Mouse (Mus musculus): ENCODE results near the gene Pi4k2a.
A peak's percentile ranks its signal among the peaks of the same experiment; 100 is the strongest.
"Not testable (repeated sequence)": the region's sequence is repeated elsewhere in the genome, so short reads cannot be mapped to it uniquely, and the experiment has no call there.

Pi4k2a gene

DNA sequence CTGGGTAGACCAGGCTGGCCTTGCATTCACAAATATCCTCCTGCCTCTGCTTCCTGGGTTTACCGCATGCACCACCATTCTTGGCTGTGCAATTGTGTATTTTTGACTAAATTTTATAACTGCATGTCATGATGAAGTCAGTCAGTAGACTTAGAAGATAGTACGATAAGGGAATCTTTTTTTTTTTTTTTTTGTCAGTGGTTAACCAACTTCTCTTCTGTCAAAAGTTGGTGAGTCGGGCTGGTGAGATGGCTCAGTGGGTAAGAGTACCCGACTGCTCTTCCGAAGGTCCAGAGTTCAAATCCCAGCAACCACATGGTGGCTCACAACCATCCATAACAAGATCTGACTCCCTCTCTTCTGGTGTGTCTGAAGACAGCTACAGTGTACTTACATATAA lies 8.7 kb upstream of the Pi4k2a start:
- DNase-seq: not testable (repeated sequence)

DNA sequence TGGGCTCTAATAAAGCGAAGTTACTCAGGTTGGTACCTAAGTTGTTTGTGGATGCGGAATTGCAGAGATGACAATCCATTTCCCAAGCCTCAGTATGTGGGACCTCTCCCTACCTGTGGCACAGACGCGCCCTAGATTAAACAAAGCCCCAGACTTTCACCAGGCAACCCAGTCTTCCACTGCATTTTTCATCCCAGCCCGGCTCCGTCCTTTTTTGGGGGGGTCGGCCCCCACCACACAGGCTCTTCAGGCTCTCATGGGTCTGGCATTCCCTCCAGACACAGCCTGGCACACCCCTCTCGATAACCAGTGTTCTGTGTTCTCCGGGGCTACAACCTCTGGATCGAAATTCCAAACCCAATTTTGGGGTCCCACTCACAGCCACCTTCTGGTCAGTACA lies 4.6 kb upstream of the Pi4k2a start:
- no peak for DNase-seq

DNA sequence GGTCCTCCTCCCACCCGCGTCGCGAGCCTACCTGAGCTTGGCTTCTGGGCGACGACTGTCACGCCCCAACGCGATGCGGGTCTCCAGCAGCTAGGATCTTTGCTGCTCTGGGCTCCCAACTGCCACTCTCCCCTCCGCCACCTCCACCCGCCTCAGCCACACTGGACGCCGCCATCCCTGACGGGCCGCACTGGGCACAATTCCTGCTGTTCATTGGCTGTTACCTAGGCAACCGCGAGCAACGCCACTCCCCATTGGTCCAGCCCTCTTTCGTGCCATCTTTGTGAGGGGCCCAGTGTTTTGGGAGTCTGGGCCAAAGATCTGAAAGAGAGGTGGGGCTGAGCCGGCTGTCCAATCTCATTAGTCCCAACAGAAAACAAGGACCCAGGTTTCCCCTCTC lies 4.1 kb upstream of the Pi4k2a start, which contains the start of gene Morn4:
TSS of gene Morn4 (minus strand) at position 192 of the 400 bp plus-strand sequence.
- DNase-seq: peak; percentile 92

DNA sequence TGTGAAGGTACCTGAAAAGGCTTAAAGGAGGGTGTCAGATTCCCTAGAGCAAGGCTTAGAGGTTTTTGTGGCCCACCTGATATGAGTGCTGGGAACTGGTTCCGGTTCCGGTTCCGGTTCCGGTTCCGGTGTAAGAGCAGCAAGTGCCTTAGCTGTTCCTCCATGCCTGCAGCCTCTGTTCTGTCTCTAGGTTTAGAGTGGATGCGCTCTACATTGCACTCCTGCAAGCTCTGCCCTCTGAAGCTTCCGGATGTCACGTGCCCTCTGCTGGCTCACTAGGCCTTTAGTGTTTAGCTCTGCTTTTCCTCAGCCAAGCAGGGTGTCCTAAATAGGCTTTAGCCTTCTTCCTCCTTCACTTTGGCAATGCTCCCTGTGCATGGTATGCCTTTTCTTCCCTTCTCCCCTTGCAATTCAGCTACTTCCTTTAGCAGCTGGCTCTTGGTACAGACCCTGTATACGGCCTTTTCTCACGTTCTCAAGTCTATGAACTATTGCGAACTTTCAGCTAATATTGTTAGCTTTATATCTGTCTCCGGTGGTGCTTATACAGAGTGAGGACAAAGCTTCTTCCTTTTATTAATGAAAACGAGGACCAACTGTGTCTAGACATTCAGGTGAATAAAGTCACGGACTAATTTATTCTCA lies 1.0 kb upstream of the Pi4k2a start:
- peak; percentile 46 for DNase-seq

DNA sequence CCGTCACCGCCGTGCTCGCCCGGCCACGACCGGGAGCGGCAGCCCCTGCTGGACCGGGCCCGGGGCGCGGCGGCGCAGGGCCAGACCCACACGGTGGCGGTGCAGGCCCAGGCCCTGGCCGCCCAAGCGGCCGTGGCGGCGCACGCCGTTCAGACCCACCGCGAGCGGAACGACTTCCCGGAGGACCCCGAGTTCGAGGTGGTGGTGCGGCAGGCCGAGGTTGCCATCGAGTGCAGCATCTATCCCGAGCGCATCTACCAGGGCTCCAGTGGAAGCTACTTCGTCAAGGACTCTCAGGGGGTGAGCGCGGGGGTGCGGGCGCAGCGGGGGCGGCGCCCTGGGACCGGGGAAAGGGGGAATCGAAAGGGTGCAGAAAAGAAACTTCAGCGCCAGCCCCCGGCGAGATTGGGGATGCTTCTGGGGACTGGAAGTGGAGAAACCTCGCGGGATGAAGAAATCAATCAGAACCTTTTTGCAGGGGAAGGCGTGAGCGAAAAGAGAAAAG lies 419 bp downstream of the Pi4k2a start:
- DNase-seq: no peak

DNA sequence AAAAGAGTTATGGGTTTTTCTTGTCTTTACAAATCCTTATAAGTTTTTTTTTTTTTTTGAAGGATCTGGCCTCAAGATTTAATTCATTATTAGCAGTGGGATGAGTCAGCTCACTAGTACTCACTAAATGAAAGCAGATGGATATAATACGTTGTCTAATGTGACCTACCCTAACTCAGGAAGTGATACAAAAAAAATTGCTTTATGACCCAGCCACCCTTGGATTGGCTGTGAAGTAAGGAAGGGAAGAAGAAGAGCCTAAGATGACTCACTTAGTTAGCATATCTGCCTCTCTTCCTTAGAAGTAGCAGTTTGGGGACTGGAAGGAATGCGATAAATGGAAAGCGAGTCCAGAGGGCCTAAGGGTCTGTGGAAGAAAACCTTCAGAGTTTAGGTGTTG lies 9.1 kb downstream of the Pi4k2a start:
- DNase-seq: no peak

DNA sequence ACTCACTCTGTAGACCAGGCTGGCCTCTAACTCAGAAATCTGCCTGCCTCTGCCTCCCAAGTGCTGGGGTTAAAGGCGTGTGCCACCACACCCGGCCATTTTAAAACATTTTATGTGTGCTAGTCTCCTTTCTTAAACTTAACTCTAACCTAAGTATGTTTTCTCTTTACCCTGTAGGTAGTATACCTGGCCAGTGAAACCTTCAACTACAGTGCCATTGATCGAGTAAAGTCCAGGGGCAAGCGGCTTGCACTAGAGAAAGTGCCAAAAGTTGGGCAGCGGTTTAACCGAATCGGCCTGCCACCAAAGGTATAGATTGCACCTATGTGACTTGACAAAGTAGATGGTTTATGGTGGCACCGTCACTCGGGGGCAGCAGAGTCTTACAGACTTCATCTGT lies 14.4 kb downstream of the Pi4k2a start:
- no peak for DNase-seq

DNA sequence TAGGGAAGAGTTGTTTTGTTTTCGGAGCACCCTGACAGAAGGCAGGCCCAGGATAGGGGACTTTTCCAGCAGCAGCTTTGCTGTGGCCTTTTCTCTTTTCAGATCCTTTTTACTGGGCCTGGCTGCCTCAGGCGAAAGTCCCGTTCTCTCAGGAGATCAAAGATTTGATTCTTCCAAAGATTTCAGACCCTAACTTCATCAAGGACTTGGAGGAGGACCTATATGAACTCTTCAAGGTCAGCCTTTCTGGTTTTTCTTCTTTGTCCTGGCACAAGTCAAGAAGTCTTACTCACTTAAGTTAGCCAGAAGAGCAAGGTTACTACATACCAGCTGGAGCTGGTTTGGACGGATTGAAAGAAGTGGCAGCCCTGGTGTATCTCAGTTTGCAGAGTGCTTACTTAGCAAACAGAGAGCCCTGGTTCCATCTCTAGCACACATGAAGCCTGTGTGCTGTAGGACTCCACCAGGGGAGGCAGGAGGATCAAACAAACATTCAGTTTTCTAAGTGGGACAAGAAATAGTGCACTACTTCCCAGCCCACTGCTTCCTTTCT lies 25.6 kb downstream of the Pi4k2a start:
- DNase-seq: no peak

DNA sequence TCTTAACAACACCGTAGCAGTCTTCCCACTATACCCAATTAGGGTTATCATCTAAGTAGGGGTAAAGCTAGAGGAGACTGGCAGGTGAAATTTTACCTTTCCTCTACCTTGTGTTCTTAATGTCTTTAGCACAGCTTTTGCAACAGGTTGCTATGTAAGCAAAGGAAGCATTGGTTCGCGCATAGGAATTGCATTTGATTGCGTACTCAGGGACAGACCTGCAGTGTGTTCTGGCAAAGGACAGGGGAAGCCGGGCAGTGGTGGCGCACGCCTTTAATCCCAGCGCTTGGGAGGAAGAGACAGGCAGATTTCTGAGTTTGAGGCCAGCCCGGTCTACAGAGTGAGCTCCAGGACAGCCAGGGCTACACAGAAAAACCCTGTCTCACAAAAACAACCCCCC lies 27.9 kb downstream of the Pi4k2a start:
- no peak for DNase-seq

DNA sequence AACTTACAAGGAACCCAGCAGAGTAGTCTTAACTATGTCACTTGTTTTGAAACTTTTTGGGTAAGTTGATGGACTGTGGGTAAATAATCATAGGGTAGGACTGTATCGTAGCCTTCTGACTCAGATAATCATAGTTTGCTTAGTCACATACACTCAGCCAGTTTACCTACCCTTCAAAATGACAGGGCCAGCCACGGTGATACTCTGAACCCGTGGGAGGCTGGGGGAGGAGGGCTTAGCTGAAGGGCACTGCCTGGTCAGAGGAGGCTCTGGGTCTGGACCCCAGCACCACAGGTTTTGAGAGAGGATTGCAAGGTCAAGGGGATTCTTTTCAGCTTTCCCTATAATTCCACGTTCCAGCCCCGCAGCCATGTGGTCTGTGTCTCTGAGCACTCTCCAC lies 28.3 kb downstream of the Pi4k2a start:
- DNase-seq: no peak

DNA sequence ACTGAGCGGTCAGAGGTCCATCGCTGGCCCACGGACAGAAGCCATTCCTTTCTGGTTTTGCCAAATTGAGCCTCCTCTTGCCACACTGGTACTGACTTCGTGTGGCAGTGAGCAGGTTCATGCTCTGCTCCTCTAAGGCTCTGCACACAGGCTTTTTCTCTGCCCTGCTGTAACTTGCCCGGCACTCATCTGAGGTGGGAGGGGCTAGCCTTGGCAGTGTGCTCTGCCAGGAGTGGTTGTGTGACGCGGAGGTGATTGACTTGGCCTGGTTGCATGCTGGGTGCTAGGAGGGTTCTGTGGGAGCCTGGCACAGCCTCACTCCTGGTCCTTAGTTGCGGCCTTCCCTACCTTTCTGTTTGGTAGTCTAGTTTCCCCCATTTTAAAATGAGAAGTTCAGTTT lies 30.2 kb downstream of the Pi4k2a start:
- DNase-seq: no peak

DNA sequence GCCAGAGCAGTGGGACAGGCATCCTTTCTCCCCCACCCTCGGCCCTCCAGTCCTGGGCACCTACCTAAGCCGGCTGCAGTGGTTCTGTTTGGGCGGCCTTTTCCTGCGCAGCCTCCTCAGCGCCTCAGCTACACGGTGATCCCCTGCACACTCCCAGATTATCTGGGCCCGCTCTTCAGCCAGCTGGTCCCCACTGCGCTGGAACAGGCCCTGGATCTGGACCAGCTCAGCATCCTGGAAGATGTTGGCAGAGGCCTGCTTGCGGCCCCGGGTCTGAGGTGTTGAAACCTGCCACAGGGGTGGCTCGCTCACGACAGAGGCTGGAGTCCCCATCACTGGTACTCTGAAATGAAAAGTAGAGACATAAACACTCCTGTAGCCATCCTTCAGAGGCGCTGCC lies 34.4 kb downstream of the Pi4k2a start:
- no peak for DNase-seq

DNA sequence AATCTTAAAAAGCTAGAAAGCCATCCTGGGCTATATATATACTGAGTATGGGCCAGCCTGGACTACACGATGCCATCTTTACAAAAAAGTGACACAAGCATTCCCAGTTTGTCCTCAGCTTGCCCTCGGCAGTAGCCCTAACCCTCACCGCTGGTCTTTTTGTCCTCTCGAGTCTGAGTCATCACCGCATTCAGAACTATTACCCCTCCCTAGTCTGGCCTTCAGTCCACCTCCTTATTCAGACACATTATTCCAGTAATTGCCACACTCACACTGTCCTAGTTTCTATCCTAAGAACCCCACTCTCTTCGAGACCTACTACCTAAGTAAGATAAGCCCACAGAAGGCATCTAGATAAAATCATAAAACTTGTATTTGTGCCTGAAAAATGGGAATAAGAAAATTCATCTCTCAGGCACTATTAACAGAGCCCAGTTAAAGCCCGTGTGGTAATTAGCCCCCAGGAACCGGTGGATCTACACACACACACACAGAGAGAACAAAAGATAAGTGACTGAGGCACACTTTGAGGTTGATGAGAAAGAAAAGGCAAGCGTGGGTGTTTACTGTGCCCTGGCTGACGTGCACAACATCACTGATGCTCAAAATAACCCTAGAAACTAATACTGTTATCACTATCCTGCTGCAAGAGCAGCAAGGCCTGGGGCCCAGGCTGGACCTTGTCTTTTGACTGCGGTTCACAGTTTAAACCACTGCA lies 35.4 kb downstream of the Pi4k2a start:
- DNase-seq: no peak

DNA sequence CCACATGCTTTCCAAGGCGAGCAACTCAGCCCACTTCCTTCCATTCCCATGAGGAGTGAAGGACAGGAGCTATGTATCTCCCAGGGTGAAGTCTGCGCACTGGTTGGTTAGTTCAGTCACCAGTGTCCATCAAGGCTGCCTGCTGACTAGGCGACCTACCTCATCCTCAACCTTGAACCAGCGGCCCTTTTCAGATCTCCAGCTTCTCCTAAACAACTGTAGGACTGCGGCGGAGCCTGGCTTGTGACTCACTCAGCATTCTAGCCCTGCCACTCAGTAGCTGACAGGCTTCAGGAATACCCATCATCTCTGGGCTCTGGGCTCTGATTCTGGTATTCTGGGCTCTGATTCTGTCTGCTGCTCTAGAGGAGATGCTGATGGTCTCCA lies 35.9 kb downstream of the Pi4k2a start:
- DNase-seq: no peak

DNA sequence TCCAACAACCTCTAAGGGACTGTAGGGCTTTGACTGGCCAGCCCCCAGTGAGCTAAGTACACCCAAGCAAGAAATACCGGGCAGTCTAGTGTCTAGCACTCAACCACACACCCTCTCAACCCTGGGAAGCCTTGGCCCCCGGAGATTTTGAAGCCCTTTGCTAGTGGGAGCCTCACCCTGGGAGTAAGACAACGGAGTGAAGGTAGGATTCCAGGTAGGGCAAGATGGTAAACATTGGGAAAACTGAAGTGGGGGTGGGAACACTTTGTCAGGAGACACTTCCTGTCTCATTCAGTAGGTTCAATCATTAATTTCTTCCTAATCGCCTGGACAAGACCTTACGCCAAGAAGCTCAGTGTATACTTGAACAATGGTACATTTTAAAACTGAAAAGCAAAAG lies 36.8 kb downstream of the Pi4k2a start:
- DNase-seq: no peak

DNA sequence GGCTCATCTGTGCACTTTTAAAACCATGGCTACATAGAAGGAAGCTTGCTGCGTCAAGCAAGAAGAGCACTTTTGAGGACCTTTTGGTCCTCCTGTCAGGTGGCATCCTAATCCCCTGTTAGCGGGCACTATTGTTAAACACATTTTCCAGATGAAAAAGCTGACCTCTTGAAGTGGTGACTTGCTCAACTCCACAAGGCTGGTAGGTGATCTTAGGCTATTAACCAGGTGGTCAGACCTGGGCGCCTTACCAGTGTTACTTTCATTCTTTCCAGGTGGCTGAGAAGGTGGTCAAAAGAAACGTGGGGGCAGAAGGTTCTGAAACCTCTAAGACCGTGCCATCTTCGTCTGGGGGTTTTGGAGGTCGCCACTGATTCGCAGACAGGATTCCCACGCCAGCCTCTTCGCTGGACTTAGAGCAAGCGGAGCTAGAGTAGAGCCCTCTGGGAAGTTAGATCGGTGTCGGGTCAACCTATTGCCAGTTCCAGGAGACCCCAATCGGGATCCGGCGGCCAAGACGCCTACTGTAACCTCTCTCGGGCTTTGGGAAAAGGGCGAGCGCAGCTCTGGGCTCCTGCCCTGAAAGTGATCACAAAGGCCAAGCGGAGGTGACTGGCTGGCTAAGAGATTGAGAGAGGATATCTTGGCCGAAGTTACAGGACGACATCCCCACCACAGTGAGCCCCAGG lies 37.9 kb downstream of the Pi4k2a start:
- DNase-seq: no peak

DNA sequence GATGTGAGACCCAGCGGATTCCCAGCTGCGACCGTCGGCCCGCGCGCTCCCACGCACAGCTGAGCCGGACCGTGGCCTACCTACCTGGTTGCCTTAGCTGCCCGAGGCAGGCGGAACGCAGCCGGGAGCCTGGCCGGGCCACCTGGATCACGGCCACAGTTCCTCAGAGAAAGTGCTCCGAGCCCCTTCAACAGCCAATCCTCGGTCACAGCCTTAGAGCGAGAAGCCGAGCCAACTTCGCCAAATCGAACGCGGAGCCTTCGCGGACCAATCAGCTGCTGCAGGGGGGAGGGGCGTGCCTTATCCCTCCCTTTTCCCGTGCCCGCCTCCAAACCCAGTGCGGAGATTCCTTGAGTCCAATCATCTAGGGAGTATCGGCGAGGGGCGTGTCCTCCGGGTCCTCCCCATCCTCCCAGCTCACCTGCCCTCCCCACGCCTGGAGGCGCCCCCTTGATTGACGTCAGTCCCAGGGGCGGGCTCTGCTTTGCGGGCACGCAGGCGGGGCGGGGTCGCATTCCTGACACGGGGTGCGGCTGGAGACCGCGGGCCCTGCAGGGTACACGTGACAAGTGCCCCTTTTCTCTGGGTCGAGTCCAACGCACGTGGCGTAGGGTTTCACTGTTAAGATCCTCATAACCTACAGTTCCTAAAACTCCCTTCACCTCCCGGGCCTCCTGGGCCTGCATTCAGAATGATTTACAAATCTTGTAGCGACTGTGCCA lies 38.7 kb downstream of the Pi4k2a start, which contains the start of gene Avpi1:
TSS of gene Avpi1 (minus strand) at position 273 of the 722 bp plus-strand sequence.
- peak; percentile 97 for DNase-seq

DNA sequence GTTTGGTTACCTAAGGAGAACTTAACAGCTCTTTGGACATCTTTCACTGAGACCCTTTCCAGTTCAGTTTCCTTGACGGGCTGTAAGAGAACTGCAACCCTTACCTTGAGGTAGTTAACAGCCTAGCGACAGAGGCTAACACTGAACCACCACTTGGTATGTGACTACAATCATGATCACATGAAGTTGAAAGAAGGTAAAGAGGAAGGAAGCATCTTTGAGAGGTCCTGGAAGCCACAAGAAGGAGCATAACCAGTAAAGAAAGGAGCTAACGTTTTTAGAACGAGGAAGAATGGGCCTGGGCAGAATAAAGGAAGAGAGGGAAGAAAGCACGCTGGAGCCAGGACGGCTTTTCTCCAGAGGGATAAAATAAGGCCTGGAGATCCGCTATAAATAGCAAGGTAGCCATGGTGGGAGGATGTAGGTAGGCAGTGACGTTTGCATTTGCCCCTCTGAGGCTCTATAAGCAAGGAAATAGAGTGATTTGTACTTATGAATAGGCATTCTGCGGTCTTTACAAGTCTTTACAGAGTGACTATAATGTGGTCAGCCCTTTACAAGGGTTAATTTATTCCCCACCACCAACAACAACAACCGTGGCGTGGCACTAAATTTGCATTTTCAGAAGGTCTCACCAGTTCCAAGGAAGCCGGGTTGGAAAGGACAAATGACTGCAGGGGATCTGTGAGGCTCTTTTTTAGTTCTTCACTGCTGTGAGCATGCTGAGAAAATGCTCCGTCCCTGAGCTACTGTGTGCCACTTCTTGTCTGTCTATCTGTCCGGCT lies 39.4 kb downstream of the Pi4k2a start:
- DNase-seq: no peak

DNA sequence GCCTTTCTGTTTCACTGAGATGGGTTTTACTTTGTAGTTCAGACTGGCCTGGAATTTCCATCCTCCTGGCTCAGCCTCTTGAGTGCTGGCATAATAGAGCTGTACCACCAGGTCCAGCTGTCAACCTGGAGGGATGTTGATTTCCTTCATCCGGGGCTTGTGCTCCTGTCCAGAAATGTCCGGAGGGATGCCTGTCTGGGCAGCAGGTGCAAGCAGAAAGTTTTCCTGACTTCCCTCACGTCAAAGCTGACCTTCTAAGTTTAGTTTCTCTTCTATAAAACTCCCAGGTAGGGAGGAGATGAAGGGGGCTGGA lies 40.0 kb downstream of the Pi4k2a start:
- DNase-seq: no peak

DNA sequence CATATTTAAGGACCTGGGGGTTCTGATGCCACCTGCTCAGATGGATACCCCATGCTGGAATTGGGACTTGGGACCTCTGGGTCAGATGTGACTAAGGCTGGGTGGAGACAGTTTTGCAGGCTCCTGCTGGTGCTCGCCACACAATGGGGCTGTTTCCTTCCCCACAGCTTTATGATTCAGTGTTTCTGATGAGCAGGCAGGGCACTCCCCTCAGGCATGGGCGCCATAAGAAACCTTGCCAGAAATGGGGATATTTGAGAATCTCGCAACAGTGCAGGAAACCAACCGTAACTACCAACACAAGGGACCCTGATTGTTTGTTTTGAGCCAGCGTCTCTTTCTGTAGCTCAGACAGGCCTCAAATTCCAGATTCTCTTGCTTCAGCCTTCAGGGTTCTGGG lies 40.8 kb downstream of the Pi4k2a start:
- DNase-seq: no peak

DNA sequence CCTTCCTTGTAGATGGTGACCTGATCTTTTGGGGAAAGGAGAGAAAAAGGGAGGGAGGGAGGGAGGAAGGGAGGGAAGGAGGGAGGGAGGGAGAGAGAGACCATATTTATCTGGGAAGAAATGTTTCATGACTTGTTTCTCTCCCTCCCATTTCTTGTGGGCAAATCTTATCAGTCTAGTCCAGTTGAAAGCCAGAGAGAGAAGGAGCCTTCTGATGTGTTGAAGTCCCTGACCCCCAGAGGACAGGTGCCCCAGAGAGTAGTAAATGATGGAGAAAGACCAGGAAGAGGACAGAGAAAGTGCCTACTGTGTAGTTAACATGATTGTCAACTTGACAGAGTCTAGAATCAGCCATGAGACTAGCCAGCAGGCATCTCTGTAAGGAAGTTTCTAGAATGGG lies 44.8 kb downstream of the Pi4k2a start:
- DNase-seq: no peak

DNA sequence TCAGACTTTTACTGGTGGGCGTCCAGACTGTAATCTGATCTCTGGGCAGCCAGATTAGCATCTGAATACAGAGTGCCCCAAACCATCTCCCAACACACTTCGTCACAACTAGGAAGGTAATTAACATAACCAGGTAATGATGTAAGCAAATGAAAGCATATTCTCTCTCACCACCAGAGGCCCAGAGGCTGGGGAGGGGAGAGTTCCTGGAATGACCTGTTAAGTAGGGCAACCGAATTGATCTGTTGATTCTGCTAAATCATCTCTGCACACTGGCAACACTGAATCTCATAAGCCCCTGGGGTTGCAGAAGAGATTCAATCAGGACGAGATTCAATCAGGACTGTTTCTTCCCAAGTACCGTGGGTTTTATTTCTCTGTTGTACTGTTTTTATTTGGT lies 45.9 kb downstream of the Pi4k2a start:
- DNase-seq: no peak
